Mouse (Mus musculus) limb, embryonic 13.5 days (tissue): ENCODE measurements around the gene Aoc3. TPM values are rescaled to one million over a fixed set of nuclear protein-coding genes. Genes with fewer than 3 reads are reported as not detected.

ENCODE experiments used
- ATAC-seq: fragments of 200-750 bp; cut with Nextera tagmentation; 2 replicates; pipeline ENCODE4 v1.8.0; 2017; ENCODE audit warnings: low read depth, moderate number of reproducible peaks, moderate TSS enrichment; ENCODE audit not compliant: low FRiP score
- H3K27ac ChIP-seq: fragments of 300-500 bp; sonication (generic); 2 replicates; pipeline ENCODE4 v1.5.1; 2015; ENCODE audit warnings: inconsistent platforms, mild to moderate bottlenecking, moderate library complexity
- H3K27me3 ChIP-seq: fragments of 300-500 bp; sonication (generic); 2 replicates; pipeline ENCODE4 v1.6.1; 2015; ENCODE audit warnings: mild to moderate bottlenecking, inconsistent platforms
- H3K36me3 ChIP-seq: fragments of 300-500 bp; sonication (generic); 2 replicates; pipeline ENCODE4 v1.6.1; 2015; ENCODE audit warnings: inconsistent platforms, mild to moderate bottlenecking, moderate library complexity
- H3K4me1 ChIP-seq: fragments of 300-500 bp; sonication (generic); 2 replicates; pipeline ENCODE4 v1.6.1; 2015; ENCODE audit warnings: inconsistent platforms
- H3K4me2 ChIP-seq: fragments of 300-500 bp; sonication (generic); replicated peaks from 2 replicates; pipeline ENCODE4 v1.6.1; 2015; ENCODE audit warnings: inconsistent platforms, mild to moderate bottlenecking, moderate library complexity
- H3K4me3 ChIP-seq: fragments of 300-500 bp; sonication (generic); 2 replicates; pipeline ENCODE4 v1.5.1; 2015; ENCODE audit warnings: moderate library complexity, mild to moderate bottlenecking, inconsistent platforms
- H3K9ac ChIP-seq: fragments of 300-500 bp; sonication (generic); 2 replicates; pipeline ENCODE4 v1.6.1; 2015; ENCODE audit warnings: mild to moderate bottlenecking, inconsistent platforms
- H3K9me3 ChIP-seq: fragments of 300-500 bp; sonication (generic); 2 replicates; pipeline ENCODE4 v1.6.1; 2016; ENCODE audit warnings: inconsistent platforms
- WGBS: fragments of 180-500 bp; shearing (Covaris S2); methylation state at CpG from one replicate; pipeline ENCODE4 v1.1.7; 2015; 5-methylcytosine and 5-hydroxymethylcytosine counted together
- polyA plus RNA-seq: library from polyadenylated mRNA; unstranded; fragments of >200 nt; fragmentation: Nextera tagmentation; extraction: Ambion mirVana; gene quantifications from 2 replicates; pipeline ENCODE4 v1.2.1, GENCODE M21; 2015

The Aoc3 gene
- polyA plus RNA-seq: 0.20 and 0.31 TPM in 2 replicates

- H3K4me2 ChIP-seq: no peak within 1 kb of the TSS
- peaks cover 10% of the 10 kb centered on the region for H3K36me3 ChIP-seq
- no peak within 1 kb of the TSS for H3K27ac ChIP-seq
- H3K9me3 ChIP-seq: no peaks in the 10 kb centered on the region
- H3K4me1 ChIP-seq: no peaks in the 10 kb centered on the region; the same call in 1 of the 2 replicates
- 0 out of 2 replicates have a peak, but pooled peaks have one; percentile 24 for ATAC-seq
- H3K27me3 ChIP-seq: no peaks in the 10 kb centered on the region
- WGBS: 62% methylated on average over 7 of the region's 7 CpGs
- H3K9ac ChIP-seq: no peak within 1 kb of the TSS
- no peak within 1 kb of the TSS for H3K4me3 ChIP-seq
These were observed at the start of gene Aoc3 for GRCm38 (mm10) chr11:101330371-101330924. Gene Aoc3, plus strand, starts transcription at chr11:101330605.

DNA sequence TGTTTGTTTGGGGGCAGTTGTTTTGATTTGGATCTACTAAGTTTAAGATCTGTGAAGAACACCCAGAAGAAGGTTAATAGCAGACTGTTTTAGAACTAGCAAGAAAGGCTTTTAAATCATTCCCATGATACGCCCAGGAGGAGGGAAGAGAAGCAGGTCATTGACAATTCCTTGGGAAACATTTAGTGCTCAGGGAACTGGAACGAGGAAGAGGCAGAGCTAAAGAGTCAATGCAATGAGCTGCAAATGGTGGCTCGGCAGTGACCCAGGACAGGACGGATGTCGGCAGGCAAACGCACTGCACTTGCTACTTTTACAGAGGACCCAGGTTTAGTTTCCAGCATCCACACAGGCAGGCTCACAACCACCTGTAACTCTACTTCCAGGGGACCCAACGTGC is 49.6 kb upstream of the Aoc3 start:
- WGBS: 60% methylated on average over 7 of the region's 7 CpGs
- H3K9ac ChIP-seq: no peak overlapping the region
- no peak overlapping the region for H3K4me3 ChIP-seq
- H3K4me2 ChIP-seq: no peak overlapping the region
- H3K9me3 ChIP-seq: no peaks in the 10 kb centered on the region
- ATAC-seq: no peak
- peaks cover 16% of the 10 kb centered on the region for H3K36me3 ChIP-seq
- peaks cover 12% of the 10 kb centered on the region; the same call in 1 of the 2 replicates for H3K27me3 ChIP-seq
- peaks cover 27% of the 10 kb centered on the region for H3K4me1 ChIP-seq
- H3K27ac ChIP-seq: no peak overlapping the region

- H3K27ac ChIP-seq: no peak overlapping the region
- H3K4me2 ChIP-seq: no peak overlapping the region
- H3K27me3 ChIP-seq: 0 out of 2 replicates have a peak, but pooled peaks cover 4% of the 10 kb centered on the region
- no peak for ATAC-seq
- H3K9me3 ChIP-seq: no peaks in the 10 kb centered on the region
- peaks cover 10% of the 10 kb centered on the region for H3K4me1 ChIP-seq
- no peak overlapping the region for H3K4me3 ChIP-seq
- peak overlapping the region; percentile 31; the same call in 1 of the 2 replicates for H3K9ac ChIP-seq
- peaks cover 16% of the 10 kb centered on the region for H3K36me3 ChIP-seq
- 32% methylated on average over 5 of the region's 5 CpGs for WGBS
These were observed 47.5 kb upstream of the Aoc3 start for GRCm38 (mm10) chr11:101282896-101283295.

GRCm38 (mm10) chr11:101283805-101284204 is 46.6 kb upstream of the Aoc3 start:
- Histone ChIP-seq H3K27ac (no peak overlapping the region), H3K27me3 (0 out of 2 replicates have a peak, but pooled peaks cover 4% of the 10 kb centered on the region), H3K4me1 (peaks cover 6% of the 10 kb centered on the region; the same call in 1 of the 2 replicates), H3K36me3 (peaks cover 23% of the 10 kb centered on the region), H3K9me3 (no peaks in the 10 kb centered on the region), H3K4me3 (no peak overlapping the region), H3K4me2 (no peak overlapping the region), H3K9ac (no peak overlapping the region)
- no peak for ATAC-seq
- WGBS: 71% methylated on average over 4 of the region's 4 CpGs

GRCm38 (mm10) chr11:101287306-101287705 is 43.1 kb upstream of the Aoc3 start:
- Histone ChIP-seq H3K9me3 (no peaks in the 10 kb centered on the region), H3K4me2 (no peak overlapping the region), H3K36me3 (peaks cover 58% of the 10 kb centered on the region), H3K4me3 (no peak overlapping the region), H3K4me1 (no peaks in the 10 kb centered on the region), H3K27ac (no peak overlapping the region), H3K27me3 (no peaks in the 10 kb centered on the region), H3K9ac (no peak overlapping the region)
- 87% methylated on average over 9 of the region's 9 CpGs for WGBS
- no peak for ATAC-seq

DNA sequence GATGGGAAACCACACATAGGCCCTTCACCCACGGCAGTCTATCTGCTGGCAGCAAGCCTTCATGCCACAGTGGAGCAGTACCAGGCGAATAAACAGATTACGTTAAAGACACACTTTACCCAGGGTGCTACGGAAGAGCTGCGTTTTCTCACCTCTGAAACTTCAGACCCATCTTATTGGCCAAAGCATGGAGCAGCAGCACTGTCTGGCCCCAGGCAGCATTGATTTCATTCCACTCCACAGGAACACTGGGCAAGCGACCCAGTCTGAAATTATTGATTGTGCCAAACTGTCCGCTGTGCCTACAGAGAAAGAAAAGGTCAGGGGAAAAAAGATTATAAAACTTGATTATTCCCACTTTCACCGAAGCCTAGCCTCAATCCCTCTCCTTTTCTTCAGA is 39.2 kb upstream of the Aoc3 start:
- H3K27ac ChIP-seq: no peak overlapping the region
- H3K4me1 ChIP-seq: no peaks in the 10 kb centered on the region
- no peak overlapping the region for H3K9ac ChIP-seq
- no peak overlapping the region for H3K4me3 ChIP-seq
- no peak for ATAC-seq
- peaks cover 86% of the 10 kb centered on the region for H3K36me3 ChIP-seq
- H3K9me3 ChIP-seq: no peaks in the 10 kb centered on the region
- WGBS: 94% methylated on average over 8 of the region's 8 CpGs
- H3K27me3 ChIP-seq: no peaks in the 10 kb centered on the region
- H3K4me2 ChIP-seq: no peak overlapping the region

GRCm38 (mm10) chr11:101295191-101295590 is 35.2 kb upstream of the Aoc3 start:
- WGBS: 92% methylated on average over 8 of the region's 8 CpGs
- Histone ChIP-seq H3K9me3 (no peaks in the 10 kb centered on the region), H3K4me2 (no peak overlapping the region), H3K27me3 (no peaks in the 10 kb centered on the region), H3K4me3 (no peak overlapping the region), H3K36me3 (peaks cover 69% of the 10 kb centered on the region), H3K27ac (no peak overlapping the region), H3K9ac (no peak overlapping the region), H3K4me1 (peaks cover 1% of the 10 kb centered on the region)
- ATAC-seq: no peak

DNA sequence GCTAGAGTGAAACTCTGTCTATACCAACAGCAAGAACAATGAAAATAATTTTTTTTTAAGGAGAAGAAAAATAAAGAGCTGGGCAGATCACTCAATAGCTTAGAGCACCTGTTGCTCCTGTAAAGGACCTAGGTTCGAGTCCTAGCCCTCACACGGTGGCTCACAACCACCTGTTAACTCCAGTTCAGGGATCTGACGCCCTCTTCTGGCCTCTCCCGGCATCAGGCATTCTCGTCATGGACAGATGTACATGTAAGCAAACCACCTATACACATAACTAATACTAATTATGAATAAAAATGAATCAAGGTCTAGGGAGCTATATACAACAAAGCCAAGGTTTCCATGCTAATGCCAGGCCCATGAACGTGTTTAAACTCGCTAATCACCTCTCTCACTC is 29.5 kb upstream of the Aoc3 start:
- Histone ChIP-seq H3K27ac (no peak overlapping the region), H3K36me3 (peaks cover 15% of the 10 kb centered on the region), H3K4me2 (peak overlapping the region; percentile 99), H3K9me3 (no peaks in the 10 kb centered on the region), H3K4me3 (peak overlapping the region; percentile 93), H3K9ac (peak overlapping the region; percentile 93), H3K27me3 (no peaks in the 10 kb centered on the region), H3K4me1 (peaks cover 16% of the 10 kb centered on the region)
- no peak for ATAC-seq
- WGBS: 69% methylated on average over 7 of the region's 7 CpGs

- no peaks in the 10 kb centered on the region for H3K27me3 ChIP-seq
- peak; percentile 17 for ATAC-seq
- H3K4me1 ChIP-seq: peaks cover 16% of the 10 kb centered on the region
- peak overlapping the region; percentile 44; the same call in 1 of the 2 replicates for H3K27ac ChIP-seq
- H3K4me2 ChIP-seq: peak overlapping the region; percentile 99
- WGBS: 11% methylated on average over 26 of the region's 26 CpGs
- H3K36me3 ChIP-seq: peaks cover 15% of the 10 kb centered on the region
- H3K4me3 ChIP-seq: peak overlapping the region; percentile 93
- H3K9me3 ChIP-seq: no peaks in the 10 kb centered on the region
- H3K9ac ChIP-seq: peak overlapping the region; percentile 93
These were observed 29.0 kb upstream of the Aoc3 start for GRCm38 (mm10) chr11:101301299-101302003.

GRCm38 (mm10) chr11:101302004-101302798 is 28.2 kb upstream of the Aoc3 start, which contains the start of gene Becn1:
Gene Becn1, minus strand, starts transcription at chr11:101302286.
- 5% methylated on average over 39 of the region's 39 CpGs for WGBS
- Histone ChIP-seq H3K27ac (peak within 1 kb of the TSS; percentile 44; the same call in 1 of the 2 replicates), H3K27me3 (no peaks in the 10 kb centered on the region)

GRCm38 (mm10) chr11:101307744-101308143 is 22.7 kb upstream of the Aoc3 start:
- H3K9me3 ChIP-seq: no peaks in the 10 kb centered on the region
- no peak overlapping the region for H3K4me2 ChIP-seq
- no peak overlapping the region for H3K9ac ChIP-seq
- H3K4me1 ChIP-seq: no peaks in the 10 kb centered on the region
- H3K27ac ChIP-seq: no peak overlapping the region
- no peaks in the 10 kb centered on the region for H3K36me3 ChIP-seq
- ATAC-seq: no peak
- no peak overlapping the region for H3K4me3 ChIP-seq
- H3K27me3 ChIP-seq: 0 out of 2 replicates have a peak, but pooled peaks cover 5% of the 10 kb centered on the region
- 35% methylated on average over 5 of the region's 5 CpGs for WGBS

More at GRCm38 (mm10) chr11:101302004-101302798, 28.2 kb upstream of the Aoc3 start, which contains the start of gene Becn1:
- peaks cover 16% of the 10 kb centered on the region for H3K4me1 ChIP-seq
- H3K4me2 ChIP-seq: peak within 1 kb of the TSS; percentile 99
- no peaks in the 10 kb centered on the region for H3K9me3 ChIP-seq
- ATAC-seq: peak; percentile 94
- peaks cover 15% of the 10 kb centered on the region for H3K36me3 ChIP-seq
- peak within 1 kb of the TSS; percentile 93 for H3K4me3 ChIP-seq
- H3K9ac ChIP-seq: peak within 1 kb of the TSS; percentile 93

- H3K4me1 ChIP-seq: no peaks in the 10 kb centered on the region
- 84% methylated on average over 3 of the region's 3 CpGs for WGBS
- H3K9ac ChIP-seq: no peak overlapping the region
- H3K4me3 ChIP-seq: no peak overlapping the region
- ATAC-seq: no peak
- no peak overlapping the region for H3K4me2 ChIP-seq
- no peak overlapping the region for H3K27ac ChIP-seq
- H3K36me3 ChIP-seq: no peaks in the 10 kb centered on the region
- 0 out of 2 replicates have a peak, but pooled peaks cover 5% of the 10 kb centered on the region for H3K27me3 ChIP-seq
- H3K9me3 ChIP-seq: no peaks in the 10 kb centered on the region
These were observed 19.3 kb upstream of the Aoc3 start for GRCm38 (mm10) chr11:101311083-101311482.
